Mouse (Mus musculus): Measurements from ENCODE around the gene Gnb3.

Gene Gnb3

GRCm38 (mm10) chr6:124803061-124803460 lies 37.0 kb downstream of the Gnb3 start:
- WGBS: 70% methylated on average over 3 of the region's 3 CpGs

GRCm38 (mm10) chr6:124802400-124802799 lies 37.7 kb downstream of the Gnb3 start:
- 31% methylated on average over 6 of the region's 9 CpGs for WGBS

- 63% methylated on average over 2 of the region's 2 CpGs for WGBS
Measured at GRCm38 (mm10) chr6:124796200-124796599, 43.9 kb downstream of the Gnb3 start.

- WGBS: 29% methylated on average over 4 of the region's 4 CpGs
Measured at GRCm38 (mm10) chr6:124795781-124796180, 44.3 kb downstream of the Gnb3 start.

DNA sequence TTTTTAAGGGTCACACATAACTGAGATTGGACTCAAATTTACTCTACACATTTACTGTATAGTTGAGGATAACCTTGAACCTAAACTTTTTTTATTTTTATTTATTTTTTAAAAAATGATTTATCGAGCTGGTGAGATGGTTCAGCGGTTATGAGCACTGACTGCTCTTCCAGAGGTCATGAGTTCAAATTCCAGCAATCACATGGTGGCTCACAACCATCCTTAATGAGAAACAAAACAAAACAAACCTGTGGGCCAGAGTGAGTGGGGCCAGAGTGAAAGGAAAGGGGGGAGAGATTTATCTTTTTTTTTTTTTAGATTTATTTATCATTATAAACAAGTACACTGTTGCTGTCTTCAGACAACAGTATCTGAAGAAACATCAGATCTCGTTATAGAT lies 48.2 kb downstream of the Gnb3 start:
- 87% methylated on average over 3 of the region's 3 CpGs for WGBS

DNA sequence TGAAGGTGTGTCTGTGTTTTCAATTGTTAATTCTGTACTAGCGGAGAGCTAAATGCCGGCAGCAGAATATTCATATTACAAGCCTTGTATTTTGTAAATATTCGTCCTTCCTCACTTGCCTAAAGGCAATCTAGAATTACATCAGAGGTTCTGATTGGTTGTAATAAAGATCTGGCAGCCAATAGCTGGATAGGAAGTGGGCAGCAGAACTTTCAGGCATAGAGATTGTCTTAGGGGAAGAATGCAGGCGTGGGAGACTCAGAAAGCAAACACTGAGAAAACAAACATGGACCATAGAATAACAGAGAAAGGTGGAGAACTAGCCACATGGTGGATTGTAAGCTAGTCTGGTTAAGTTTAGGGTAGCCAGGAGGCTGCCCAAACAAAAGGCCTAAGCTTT lies 50.0 kb downstream of the Gnb3 start:
- WGBS: 58% methylated on average over 4 of the region's 4 CpGs

- WGBS: 84% methylated on average over 4 of the region's 4 CpGs
Measured at GRCm38 (mm10) chr6:124789519-124789918, 50.6 kb downstream of the Gnb3 start.

DNA sequence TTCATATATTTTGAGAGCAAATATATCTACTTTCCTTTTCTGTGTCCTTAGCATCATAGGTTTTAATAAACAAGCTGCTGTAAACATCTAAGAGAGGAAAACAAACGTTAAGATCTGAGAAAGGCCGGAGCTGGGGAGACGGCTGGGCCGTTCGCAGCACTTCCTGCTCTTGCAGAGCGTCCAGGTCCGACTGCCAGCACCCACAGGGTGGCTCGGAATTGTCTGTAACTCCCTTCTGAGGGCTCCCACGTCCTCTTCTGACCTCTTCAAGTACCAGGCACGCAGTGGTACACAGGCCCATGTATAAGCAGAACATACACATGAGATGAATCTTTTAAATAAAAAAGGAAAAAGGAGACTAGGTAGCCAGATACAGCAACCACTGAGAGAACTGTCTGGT lies 52.4 kb downstream of the Gnb3 start:
- WGBS: 75% methylated on average over 10 of the region's 10 CpGs

GRCm38 (mm10) chr6:124786756-124787420 lies 53.2 kb downstream of the Gnb3 start:
- whole genome bisulfite sequencing: 38% methylated on average over 8 of the region's 8 CpGs

Data from cerebral cortex, adult 2 months (tissue).